Mouse (Mus musculus): ENCODE data around the gene Arhgap19.

Gene Arhgap19

GRCm38 (mm10) chr19:41800451-41800850, 1.4 kb downstream of the Arhgap19 start:
- no peak for DNase-seq (ENCODE audit: low read depth, low spot score)

- DNase-seq (ENCODE audit: low read depth, low spot score) = no peak
These were observed 4.3 kb downstream of the Arhgap19 start for GRCm38 (mm10) chr19:41797536-41797935.

GRCm38 (mm10) chr19:41796789-41797327, 5.0 kb downstream of the Arhgap19 start:
- no peak for DNase-seq (ENCODE audit: low read depth, low spot score)

GRCm38 (mm10) chr19:41796148-41796760, 5.6 kb downstream of the Arhgap19 start:
- no peak for DNase-seq (ENCODE audit: low read depth, low spot score)

- no peak for DNase-seq (ENCODE audit: low read depth, low spot score)
These were observed 6.9 kb downstream of the Arhgap19 start for GRCm38 (mm10) chr19:41794901-41795300.

GRCm38 (mm10) chr19:41794017-41794416, 7.8 kb downstream of the Arhgap19 start:
- no peak for DNase-seq (ENCODE audit: low read depth, low spot score)

GRCm38 (mm10) chr19:41792934-41793486, 8.8 kb downstream of the Arhgap19 start:
- DNase-seq (ENCODE audit: low read depth, low spot score) = no peak

GRCm38 (mm10) chr19:41791384-41791783, 10.5 kb downstream of the Arhgap19 start:
- no peak for DNase-seq (ENCODE audit: low read depth, low spot score)

- DNase-seq (ENCODE audit: low read depth, low spot score) = no peak
These were observed 12.5 kb downstream of the Arhgap19 start for GRCm38 (mm10) chr19:41789110-41789961.

- no peak for DNase-seq (ENCODE audit: low read depth, low spot score)
These were observed 15.0 kb downstream of the Arhgap19 start for GRCm38 (mm10) chr19:41786896-41787295.

GRCm38 (mm10) chr19:41777514-41777913, 24.3 kb downstream of the Arhgap19 start:
- no peak for DNase-seq (ENCODE audit: low read depth, low spot score)

GRCm38 (mm10) chr19:41768711-41769110, 33.1 kb downstream of the Arhgap19 start:
- DNase-seq (ENCODE audit: low read depth, low spot score) = peak; percentile 31

GRCm38 (mm10) chr19:41766628-41767027, 35.2 kb downstream of the Arhgap19 start:
- DNase-seq (ENCODE audit: low read depth, low spot score) = no peak

- peak; percentile 76 for DNase-seq (ENCODE audit: low read depth, low spot score)
These were observed 37.8 kb downstream of the Arhgap19 start for GRCm38 (mm10) chr19:41763870-41764660.

GRCm38 (mm10) chr19:41761529-41761928, 40.3 kb downstream of the Arhgap19 start:
- DNase-seq (ENCODE audit: low read depth, low spot score) = no peak

GRCm38 (mm10) chr19:41759765-41760164, 42.1 kb downstream of the Arhgap19 start:
- no peak for DNase-seq (ENCODE audit: low read depth, low spot score)

- no peak for DNase-seq (ENCODE audit: low read depth, low spot score)
These were observed 42.6 kb downstream of the Arhgap19 start for GRCm38 (mm10) chr19:41759270-41759669.

- no peak for DNase-seq (ENCODE audit: low read depth, low spot score)
These were observed 47.1 kb downstream of the Arhgap19 start for GRCm38 (mm10) chr19:41754760-41755159.

GRCm38 (mm10) chr19:41751906-41752305, 49.9 kb downstream of the Arhgap19 start:
- no peak for DNase-seq (ENCODE audit: low read depth, low spot score)

GRCm38 (mm10) chr19:41747436-41747835, 54.4 kb downstream of the Arhgap19 start:
- DNase-seq (ENCODE audit: low read depth, low spot score) = no peak

- DNase-seq (ENCODE audit: low read depth, low spot score) = no peak
These were observed 55.8 kb downstream of the Arhgap19 start for GRCm38 (mm10) chr19:41745941-41746557.
